Mouse (Mus musculus): ENCODE data around the gene AU021092. TPM values are rescaled to one million over a fixed set of nuclear protein-coding genes. Genes with fewer than 3 reads are reported as not detected.
"Not testable (repeated sequence)": the region's sequence is repeated elsewhere in the genome, so short reads cannot be mapped to it uniquely, and the experiment has no call there.

Gene AU021092
- polyA plus RNA-seq, 1 experiment from 2014 or later = 0.99 TPM

DNA sequence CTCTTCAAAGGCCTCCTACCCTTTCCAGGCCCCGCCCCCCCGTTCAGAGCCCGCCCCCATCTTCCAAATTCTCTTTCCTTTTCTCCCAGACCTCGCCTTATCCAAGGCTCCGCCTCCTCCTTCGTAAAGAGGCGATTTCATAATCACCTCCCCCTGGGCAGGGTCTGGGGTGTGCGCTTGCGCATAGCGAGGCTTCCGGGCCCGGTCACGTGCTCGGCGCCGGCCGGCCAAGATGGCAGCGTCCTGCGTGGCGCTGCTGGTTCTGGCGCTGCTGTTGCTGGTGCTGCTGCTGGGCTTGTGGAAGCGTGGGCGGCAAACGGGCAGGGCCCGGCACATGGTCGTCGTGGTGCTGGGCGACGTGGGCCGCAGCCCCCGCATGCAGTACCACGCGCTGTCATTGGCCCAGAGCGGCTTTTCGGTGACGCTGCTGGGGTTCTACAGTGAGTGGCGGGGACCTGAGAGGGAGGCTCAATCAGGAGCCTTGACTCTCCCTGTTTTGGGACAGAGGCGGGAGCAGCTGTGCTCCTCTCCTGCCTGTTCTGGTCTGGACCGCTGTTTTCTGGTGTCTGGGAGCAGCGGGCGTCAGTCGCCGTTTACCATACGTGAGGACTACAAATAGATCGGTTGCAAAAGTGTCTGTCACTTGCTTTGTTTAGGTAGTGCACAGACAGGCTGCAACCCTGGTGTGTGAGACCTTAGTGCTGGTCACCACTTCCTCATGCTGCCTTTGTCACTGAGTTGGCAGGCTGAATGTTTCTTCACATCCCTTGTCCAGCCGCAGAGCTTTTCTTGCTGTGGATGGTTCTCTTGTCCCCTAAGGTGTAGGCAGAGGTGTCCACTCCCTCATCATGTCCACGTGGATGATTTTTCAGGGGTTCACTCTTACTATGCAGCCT, 11.6 kb upstream of the AU021092 start, which contains the start of gene Alg1:
Alg1 (plus strand) TSS at position 204 of the 896 bp plus-strand sequence.
- H3K36me3 ChIP-seq = peaks cover 9% of the 10 kb centered on the region
- no peaks in the 10 kb centered on the region for H3K9me3 ChIP-seq
- H3K4me3 ChIP-seq = peak within 1 kb of the TSS; percentile 94
- peaks cover 8% of the 10 kb centered on the region for H3K4me1 ChIP-seq
- WGBS = 2% methylated on average over 47 of the region's 47 CpGs
- H3K27me3 ChIP-seq (ENCODE audit: insufficient read depth, poor library complexity, severe bottlenecking) = no peaks in the 10 kb centered on the region
- DNase-seq (ENCODE audit: low spot score) = peak; percentile 95
- H3K27ac ChIP-seq = peak within 1 kb of the TSS; percentile 88

DNA sequence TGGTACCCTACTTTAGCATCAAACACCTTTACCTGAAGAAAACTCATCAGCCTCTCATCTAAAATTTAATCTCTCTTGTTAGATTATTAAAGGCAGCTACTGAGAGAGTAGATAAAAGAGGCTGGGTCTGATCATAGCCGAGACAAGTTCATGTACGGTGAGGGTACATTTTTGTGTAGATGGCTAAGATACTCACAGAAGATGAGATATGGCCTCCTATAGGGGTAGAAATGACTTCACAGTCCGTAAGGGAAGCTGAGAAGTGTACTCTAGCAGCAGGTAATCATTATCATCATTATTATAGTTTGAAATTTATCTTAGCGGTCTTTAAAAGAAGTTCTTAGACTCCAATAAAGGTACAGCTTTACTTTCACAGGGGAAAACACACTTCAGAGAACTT, 10.9 kb upstream of the AU021092 start:
- Histone ChIP-seq H3K36me3 (peaks cover 8% of the 10 kb centered on the region), H3K4me3 (peak overlapping the region; percentile 94), H3K27ac (peak overlapping the region; percentile 88), H3K27me3 (ENCODE audit: insufficient read depth, poor library complexity, severe bottlenecking) (no peaks in the 10 kb centered on the region), H3K9me3 (no peaks in the 10 kb centered on the region), H3K4me1 (peaks cover 8% of the 10 kb centered on the region)
- WGBS = 67% methylated on average over 4 of the region's 4 CpGs
- no peak for DNase-seq (ENCODE audit: low spot score)

DNA sequence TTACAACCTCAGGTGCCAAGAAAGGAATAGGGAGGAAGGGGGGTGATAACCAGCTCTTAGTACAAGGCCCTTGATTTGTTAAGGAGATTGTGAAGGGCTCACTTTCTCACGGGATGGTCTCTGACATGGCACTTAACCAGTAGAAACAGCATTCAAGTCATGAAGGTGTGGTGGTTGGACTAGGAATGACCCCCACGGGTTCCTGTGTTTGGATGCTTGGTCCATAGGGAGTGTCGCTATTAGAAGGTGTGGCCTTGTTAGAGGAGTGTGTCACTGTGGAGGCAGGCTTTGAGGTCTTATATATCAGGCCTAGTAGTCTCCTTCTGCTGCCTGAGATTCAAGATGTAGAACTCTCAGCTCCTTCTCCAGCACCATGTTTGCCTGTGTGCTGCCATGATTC, 6.0 kb upstream of the AU021092 start:
- H3K9me3 ChIP-seq; H3K36me3 ChIP-seq; H3K4me1 ChIP-seq; H3K4me3 ChIP-seq; DNase-seq (ENCODE audit: low spot score); H3K27ac ChIP-seq; H3K27me3 ChIP-seq (ENCODE audit: insufficient read depth, poor library complexity, severe bottlenecking): not testable (repeated sequence)
- WGBS = 81% methylated on average over 3 of the region's 3 CpGs

DNA sequence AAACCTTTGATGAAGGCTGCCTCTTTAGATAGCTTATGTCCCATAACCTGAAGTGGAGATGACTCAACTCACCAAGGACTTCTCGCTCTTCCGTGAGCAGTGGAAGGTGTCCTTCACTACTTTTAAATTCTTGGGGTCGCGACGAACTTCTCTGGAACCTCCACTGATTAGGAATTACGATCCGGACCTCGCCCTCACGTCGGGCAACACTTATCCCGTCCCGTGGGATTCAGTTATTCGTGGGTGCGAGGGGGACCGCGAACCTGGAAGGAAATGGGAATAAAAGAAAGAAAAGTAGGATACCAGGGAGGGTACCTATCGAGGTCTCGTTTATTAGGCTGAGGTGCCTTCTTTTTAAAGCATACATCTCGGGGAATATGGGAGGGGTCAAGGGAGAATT, 5.4 kb upstream of the AU021092 start:
- H3K27ac ChIP-seq; H3K4me3 ChIP-seq; H3K27me3 ChIP-seq (ENCODE audit: insufficient read depth, poor library complexity, severe bottlenecking); H3K9me3 ChIP-seq; H3K4me1 ChIP-seq; DNase-seq (ENCODE audit: low spot score); H3K36me3 ChIP-seq: not testable (repeated sequence)
- WGBS = 70% methylated on average over 19 of the region's 19 CpGs

DNA sequence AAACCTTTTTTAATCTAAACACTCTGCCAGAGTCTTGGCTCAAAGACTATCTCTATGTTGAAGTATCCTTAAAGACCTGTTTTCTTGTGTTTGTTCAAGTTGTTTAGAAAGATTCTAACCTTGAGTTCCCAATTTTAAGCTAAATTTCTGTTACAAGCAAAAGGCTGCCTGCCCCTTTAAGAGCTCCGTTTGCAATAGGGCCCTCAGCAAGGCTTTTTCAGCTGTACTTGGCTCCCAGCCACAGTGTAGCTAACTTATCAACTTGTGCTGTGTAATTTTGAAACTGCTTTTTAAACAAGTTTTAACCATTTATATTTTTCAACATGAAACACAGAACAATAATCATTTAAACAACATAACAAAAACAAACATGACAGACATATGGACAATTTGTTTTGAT, 4.4 kb upstream of the AU021092 start:
- not testable (repeated sequence) for H3K9me3 ChIP-seq; H3K4me3 ChIP-seq; H3K27ac ChIP-seq; H3K4me1 ChIP-seq; H3K36me3 ChIP-seq; DNase-seq (ENCODE audit: low spot score); H3K27me3 ChIP-seq (ENCODE audit: insufficient read depth, poor library complexity, severe bottlenecking)
- WGBS = 7% methylated on average over 1 of the region's 1 CpGs

DNA sequence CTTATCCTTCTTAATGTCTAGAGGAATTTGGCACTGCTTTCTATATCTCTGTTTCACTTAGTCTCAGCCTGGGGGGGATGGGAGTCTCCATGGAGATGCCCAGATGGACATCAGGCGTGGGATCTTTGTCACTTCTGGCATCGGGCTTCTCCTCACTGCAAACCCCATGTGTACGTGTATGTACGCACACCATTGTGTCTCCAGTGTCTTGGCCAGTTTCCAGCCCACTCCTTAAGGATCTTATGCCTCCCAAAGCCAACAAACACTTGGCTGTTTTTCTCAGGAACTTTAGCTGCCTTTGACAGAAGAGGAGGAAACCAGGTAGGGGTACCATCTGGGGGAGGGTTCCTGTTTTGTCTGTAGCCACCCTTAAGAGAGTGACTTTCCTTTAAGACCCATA, 696 bp downstream of the AU021092 start:
- Histone ChIP-seq H3K27me3 (ENCODE audit: insufficient read depth, poor library complexity, severe bottlenecking) (no peaks in the 10 kb centered on the region), H3K27ac (no peak overlapping the region), H3K4me1 (peaks cover 18% of the 10 kb centered on the region), H3K36me3 (no peaks in the 10 kb centered on the region), H3K4me3 (no peak overlapping the region), H3K9me3 (no peaks in the 10 kb centered on the region)
- no peak for DNase-seq (ENCODE audit: low spot score)
- 69% methylated on average over 4 of the region's 4 CpGs for WGBS

DNA sequence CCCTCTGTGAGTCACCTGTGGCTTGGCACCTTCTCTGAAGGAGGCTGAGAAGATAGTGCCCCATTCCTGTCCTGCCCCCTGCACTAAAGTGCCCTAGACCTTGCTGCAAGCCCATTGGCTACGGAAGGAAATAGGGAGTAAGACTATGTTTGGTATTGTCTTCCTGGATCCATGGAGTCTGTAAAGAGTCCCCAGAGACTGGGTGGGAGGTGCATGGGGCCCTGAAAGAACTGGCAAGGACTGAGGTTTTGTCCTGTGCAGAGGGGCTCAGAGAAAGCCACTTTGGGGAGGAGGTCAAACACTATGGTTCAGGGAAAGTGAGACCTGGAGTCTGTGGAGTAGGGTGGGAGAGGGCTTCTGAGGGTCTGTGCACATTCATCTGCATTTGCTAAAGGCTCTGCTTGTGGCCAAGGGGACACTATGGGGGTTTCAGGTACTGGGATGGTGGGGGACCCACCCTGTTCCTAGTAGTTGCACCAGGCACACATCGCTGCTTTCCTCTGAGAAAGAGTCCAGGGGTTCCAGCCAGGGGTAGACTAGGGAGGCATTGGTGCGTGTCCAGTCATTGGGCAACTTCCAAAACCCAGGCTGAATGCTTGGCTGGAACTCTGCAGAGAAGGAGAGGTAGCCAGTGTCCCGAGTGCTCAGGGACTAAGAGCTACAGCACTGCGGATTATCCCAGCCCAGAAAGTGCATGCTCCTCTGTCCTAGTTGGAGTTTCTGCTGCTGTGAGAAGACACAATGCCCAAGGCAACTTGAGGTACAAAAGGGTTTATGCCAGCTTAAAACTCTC, 4.6 kb downstream of the AU021092 start:
- Histone ChIP-seq H3K27me3 (ENCODE audit: insufficient read depth, poor library complexity, severe bottlenecking) (no peaks in the 10 kb centered on the region; the same call in 1 of the 2 replicates), H3K36me3 (no peaks in the 10 kb centered on the region), H3K27ac (no peak overlapping the region; the same call in 1 of the 2 replicates), H3K4me3 (no peak overlapping the region), H3K9me3 (no peaks in the 10 kb centered on the region), H3K4me1 (peaks cover 20% of the 10 kb centered on the region)
- no peak for DNase-seq (ENCODE audit: low spot score)
- 68% methylated on average over 5 of the region's 5 CpGs for WGBS

DNA sequence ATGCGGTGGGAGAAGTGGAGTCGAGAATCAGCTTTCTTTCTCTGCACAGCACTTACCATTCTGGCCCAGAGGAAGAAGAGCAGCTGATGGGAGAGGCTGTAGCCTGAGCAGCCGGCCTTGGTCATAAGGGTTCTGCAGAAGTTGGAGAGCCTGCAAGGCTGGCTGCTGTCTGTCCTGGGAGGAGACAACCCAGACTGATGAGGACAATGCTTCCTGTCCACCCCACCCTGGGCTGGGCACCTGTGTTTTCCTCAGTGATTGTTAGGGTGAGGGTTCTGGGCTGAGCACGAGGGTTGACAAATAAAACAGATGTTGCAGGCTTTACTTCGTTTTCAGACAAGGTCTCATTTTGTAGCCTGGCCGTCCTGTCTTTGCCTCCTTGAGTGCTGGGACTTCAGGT, 5.4 kb downstream of the AU021092 start:
- H3K27me3 ChIP-seq (ENCODE audit: insufficient read depth, poor library complexity, severe bottlenecking) = no peaks in the 10 kb centered on the region; the same call in 1 of the 2 replicates
- H3K27ac ChIP-seq = no peak overlapping the region
- 57% methylated on average over 6 of the region's 6 CpGs for WGBS
- H3K9me3 ChIP-seq = no peaks in the 10 kb centered on the region
- DNase-seq (ENCODE audit: low spot score) = no peak
- H3K4me1 ChIP-seq = peaks cover 13% of the 10 kb centered on the region
- no peaks in the 10 kb centered on the region for H3K36me3 ChIP-seq
- H3K4me3 ChIP-seq = no peak overlapping the region

DNA sequence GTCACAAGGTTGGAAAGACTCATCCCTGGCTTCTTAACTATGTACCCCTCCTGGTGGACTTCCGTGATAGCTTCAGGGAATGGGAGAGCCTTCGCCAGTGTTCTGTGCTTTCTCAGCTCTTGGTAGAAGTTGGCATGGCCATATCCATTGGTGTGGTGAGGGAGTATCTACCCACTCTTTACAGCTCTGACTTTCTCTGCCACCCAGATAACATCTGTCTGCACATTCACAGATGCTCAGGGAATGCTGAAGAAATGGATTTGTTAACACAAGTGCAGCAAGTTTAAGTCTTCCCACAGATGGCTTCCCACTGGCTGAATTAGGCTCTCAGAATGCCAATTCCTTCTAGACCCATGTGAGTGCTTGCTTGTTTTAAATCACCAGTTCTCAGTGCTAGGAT, 8.0 kb downstream of the AU021092 start:
- H3K27me3 ChIP-seq (ENCODE audit: insufficient read depth, poor library complexity, severe bottlenecking) = no peaks in the 10 kb centered on the region; the same call in 1 of the 2 replicates
- DNase-seq (ENCODE audit: low spot score) = no peak
- 85% methylated on average over 2 of the region's 2 CpGs for WGBS
- H3K27ac ChIP-seq = no peak overlapping the region
- no peaks in the 10 kb centered on the region for H3K9me3 ChIP-seq
- no peak overlapping the region for H3K4me3 ChIP-seq
- peaks cover 13% of the 10 kb centered on the region for H3K4me1 ChIP-seq
- no peaks in the 10 kb centered on the region for H3K36me3 ChIP-seq

DNA sequence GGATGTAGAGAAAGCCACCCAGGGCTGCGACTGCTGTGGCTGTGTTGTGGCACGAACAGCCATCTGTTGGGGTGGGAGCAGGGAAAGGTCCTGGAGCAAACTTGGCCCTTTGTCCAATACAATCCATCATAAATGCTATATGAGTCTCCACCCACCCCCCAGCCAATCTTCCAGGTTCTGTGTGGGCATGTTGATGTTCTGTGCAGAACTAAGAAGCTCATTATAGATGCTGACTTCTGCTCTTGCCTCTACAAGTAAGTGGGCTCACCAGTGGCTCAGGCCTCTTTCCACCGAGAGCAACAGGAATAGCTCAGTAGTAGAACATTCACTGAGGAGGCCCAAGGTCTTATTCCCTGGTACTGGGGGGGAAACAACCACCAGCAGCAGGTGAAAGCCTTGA, 9.9 kb downstream of the AU021092 start:
- 79% methylated on average over 3 of the region's 3 CpGs for WGBS
- Histone ChIP-seq H3K27me3 (ENCODE audit: insufficient read depth, poor library complexity, severe bottlenecking) (no peaks in the 10 kb centered on the region; the same call in 1 of the 2 replicates), H3K9me3 (no peaks in the 10 kb centered on the region), H3K4me1 (peaks cover 7% of the 10 kb centered on the region), H3K4me3 (no peak overlapping the region), H3K36me3 (no peaks in the 10 kb centered on the region), H3K27ac (no peak overlapping the region)
- DNase-seq (ENCODE audit: low spot score) = no peak

DNA sequence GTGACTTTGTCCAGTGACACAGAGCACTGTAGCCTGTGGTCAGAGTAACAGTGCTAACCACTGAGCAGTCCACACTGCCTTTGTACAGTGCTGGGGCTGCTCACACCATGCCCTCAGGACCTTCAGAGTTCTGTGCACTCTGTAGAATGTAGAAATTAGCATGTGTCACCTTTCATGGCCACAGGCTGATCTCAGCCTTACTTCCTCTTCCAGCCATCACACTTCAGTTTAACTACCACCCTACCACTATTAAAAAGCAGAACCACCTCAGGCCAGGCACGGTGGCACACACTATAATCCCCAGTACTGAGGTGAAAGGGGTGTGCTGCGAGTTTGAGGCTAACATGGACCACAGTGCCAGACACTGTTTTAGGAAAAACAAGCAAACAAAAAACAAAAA, 11.7 kb downstream of the AU021092 start:
- 0 out of 2 replicates have a peak, but pooled peaks cover 3% of the 10 kb centered on the region for H3K4me1 ChIP-seq
- WGBS = 71% methylated on average over 2 of the region's 2 CpGs
- H3K36me3 ChIP-seq = no peaks in the 10 kb centered on the region
- no peaks in the 10 kb centered on the region for H3K9me3 ChIP-seq
- H3K27me3 ChIP-seq (ENCODE audit: insufficient read depth, poor library complexity, severe bottlenecking) = no peaks in the 10 kb centered on the region; the same call in 1 of the 2 replicates
- DNase-seq (ENCODE audit: low spot score) = no peak
- no peak overlapping the region for H3K4me3 ChIP-seq
- H3K27ac ChIP-seq = no peak overlapping the region

DNA sequence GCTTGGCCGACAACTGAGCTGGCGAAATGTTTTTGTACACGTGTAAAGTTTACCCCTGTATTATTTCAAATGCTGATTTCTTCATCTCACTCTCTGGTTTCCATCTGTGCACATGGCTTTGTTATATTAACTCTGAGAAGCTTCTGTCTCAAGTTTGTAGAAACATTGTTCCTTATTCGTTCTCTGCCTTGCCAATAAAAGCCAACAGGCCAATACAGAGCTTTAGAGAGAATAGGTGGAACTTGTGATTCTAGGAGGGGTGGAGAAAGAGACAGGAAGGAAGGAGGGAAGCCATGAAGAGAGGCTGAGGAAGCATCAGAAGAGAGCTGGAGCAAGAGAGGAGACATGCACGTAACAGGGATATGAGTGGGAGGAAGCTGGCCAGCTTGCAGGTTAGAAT, 16.0 kb downstream of the AU021092 start:
- no peak for DNase-seq (ENCODE audit: low spot score)
- Histone ChIP-seq H3K27me3 (ENCODE audit: insufficient read depth, poor library complexity, severe bottlenecking) (no peaks in the 10 kb centered on the region), H3K4me1 (peaks cover 16% of the 10 kb centered on the region; the same call in 1 of the 2 replicates), H3K36me3 (no peaks in the 10 kb centered on the region), H3K27ac (no peak overlapping the region), H3K4me3 (no peak overlapping the region), H3K9me3 (no peaks in the 10 kb centered on the region)
- 64% methylated on average over 5 of the region's 5 CpGs for WGBS

DNA sequence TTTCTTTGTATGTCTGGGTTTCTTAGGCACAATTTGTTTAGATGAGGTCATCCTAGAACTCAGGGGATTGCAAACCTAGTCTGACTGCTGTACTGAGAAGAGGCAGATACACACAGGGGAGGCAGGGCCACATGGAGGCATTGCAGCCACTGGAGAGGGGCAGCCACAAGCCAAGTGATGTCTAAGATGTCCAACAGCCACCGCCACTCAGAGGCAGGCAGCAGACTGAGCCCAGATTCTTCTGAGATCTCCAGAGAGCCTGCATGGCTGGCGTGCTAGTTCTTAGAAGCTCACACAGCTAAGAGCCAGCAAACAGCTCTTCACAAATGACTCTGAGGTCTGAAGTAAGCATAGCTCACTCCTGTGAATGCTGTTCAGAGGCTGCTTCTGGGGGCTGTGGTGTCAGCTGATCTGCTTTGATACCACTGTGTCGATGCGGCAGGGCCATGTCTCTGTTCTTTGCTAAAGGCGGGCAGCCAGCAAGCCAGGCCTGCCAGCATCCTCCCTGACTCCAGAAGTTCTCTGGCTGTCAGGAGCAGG, 16.6 kb downstream of the AU021092 start:
- no peaks in the 10 kb centered on the region for H3K9me3 ChIP-seq
- no peaks in the 10 kb centered on the region for H3K36me3 ChIP-seq
- H3K4me1 ChIP-seq = peaks cover 16% of the 10 kb centered on the region; the same call in 1 of the 2 replicates
- H3K27ac ChIP-seq = no peak overlapping the region
- 76% methylated on average over 5 of the region's 5 CpGs for WGBS
- H3K27me3 ChIP-seq (ENCODE audit: insufficient read depth, poor library complexity, severe bottlenecking) = no peaks in the 10 kb centered on the region
- no peak for DNase-seq (ENCODE audit: low spot score)
- H3K4me3 ChIP-seq = no peak overlapping the region

Measured in heart, embryonic 10.5 days (tissue).